Mouse (Mus musculus) megakaryocyte, embryonic 14.5 days (primary cell): ENCODE data around the gene Rnf167.

Experiments used
- FLI1 ChIP-seq: IDR thresholded peaks from 2 replicates; pipeline ENCODE4 v1.6.1; 2012; ENCODE audit warnings: low read length, inconsistent platforms, mixed read lengths
- GATA1 ChIP-seq: IDR thresholded peaks from 3 replicates; pipeline ENCODE4 v1.6.1; 2012; ENCODE audit warnings: mixed read lengths, low read length, inconsistent platforms, borderline replicate concordance

DNA sequence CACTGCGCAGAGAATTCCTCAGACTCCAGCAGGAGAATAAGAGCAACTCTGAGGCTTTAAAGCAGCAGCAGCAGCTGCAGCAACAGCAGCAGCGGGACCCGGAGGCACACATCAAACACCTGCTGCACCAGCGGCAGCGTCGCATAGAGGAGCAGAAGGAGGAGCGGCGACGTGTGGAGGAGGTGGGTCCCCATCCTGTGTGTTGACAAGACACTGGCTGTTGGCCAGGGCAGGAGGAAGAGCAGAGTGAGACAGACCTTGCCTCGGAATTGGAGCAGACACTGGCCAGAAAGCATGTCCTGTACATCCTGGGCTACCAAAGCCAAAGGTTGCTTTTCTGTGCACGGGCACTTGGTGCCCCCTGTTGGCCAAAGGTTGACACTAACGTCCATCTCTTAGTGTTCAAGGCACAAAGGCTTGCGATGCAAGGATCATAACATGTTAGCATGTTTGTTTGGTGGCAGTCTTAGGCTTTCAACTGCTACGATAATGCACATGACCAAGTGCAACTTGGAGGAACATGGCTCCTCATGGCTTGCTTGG, 41.9 kb upstream of the Rnf167 start:
- TF ChIP-seq FLI1 (no peak), GATA1 (no peak)
